1 mouse cellular context compared by ENCODE assay signal in the genomic region with DNA sequence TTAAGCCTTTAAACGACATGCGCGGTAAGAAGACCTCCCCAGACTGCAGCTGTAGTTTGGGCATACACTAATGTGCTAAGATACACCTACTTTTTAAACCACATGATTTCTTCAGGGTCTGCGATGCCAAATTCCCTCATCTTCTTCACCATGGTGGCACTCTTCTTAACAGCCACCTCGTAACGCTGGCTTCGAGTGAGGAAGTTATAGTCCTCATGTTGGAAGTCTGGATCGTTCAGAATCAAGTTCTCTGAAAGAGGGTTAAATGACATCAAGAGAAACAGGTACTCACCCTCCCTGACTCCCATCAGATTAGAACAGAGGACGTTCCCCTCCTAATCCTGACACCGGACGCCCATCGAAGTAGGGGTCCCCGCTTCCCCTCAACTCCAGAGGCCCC.
TF ChIP-seq lines count a peak whose summit lies in the region.

No protein-coding gene starts in this region.

TF ChIP-seq in CH12.LX, 34 proteins besides CTCF, POLR2A, EP300 and RAD21 (continued from another document):
- TF ChIP-seq NRF1 (IDR thresholded peaks at IDR 0.05; ENCODE audit: low read depth, low read length) (peak; percentile 27; the same call in 1 of the 2 replicates), MAX (IDR thresholded peaks at IDR 0.05; ENCODE audit: low read length) (peak; percentile 56)
TF ChIP-seq in CH12.LX: peak in this region for 2.
